Mouse (Mus musculus) left cerebral cortex, adult 2 months (tissue): Measurements from ENCODE around the gene Fhdc1. TPM values are rescaled to one million over a fixed set of nuclear protein-coding genes. Genes with fewer than 3 reads are reported as not detected.
A peak's percentile ranks its signal among the peaks of the same experiment; 100 is the strongest.

Source experiments
- DNase-seq, 2 experiments: peaks; one replicate each; pipeline ENCODE4 v3.0.0; 2021 to 2022; ENCODE audit warnings: low spot score in 2 of 2, mixed read lengths in 1 of 2; ENCODE audit errors: extremely low spot score in 1 of 2
- H3K27ac ChIP-seq: fragments of 200-600 bp; 2 replicates; pipeline ENCODE4 v1.8.1; 2022
- H3K4me3 ChIP-seq: fragments of 200-600 bp; 2 replicates; pipeline ENCODE4 v1.8.1; 2022
- CTCF ChIP-seq: fragments of 200-600 bp; IDR thresholded peaks from 2 replicates; pipeline ENCODE4 v1.8.1; 2022; ENCODE audit warnings: antibody characterized with exemption, mild to moderate bottlenecking, moderate library complexity
- intact Hi-C: fragments of 180-260 bp; cut with DNase I; formaldehyde crosslinking; loops from one replicate; pipeline ENCODE4 v1.15.1; 2025
- total RNA-seq, 2 experiments: library from RNA; stranded (reverse); gene quantifications; 2 replicates each; pipeline ENCODE4 v1.2.3; 2021

The Fhdc1 gene
- total RNA-seq, 2 experiments from 2014 or later, result 3.4 to 4.5 TPM

DNA sequence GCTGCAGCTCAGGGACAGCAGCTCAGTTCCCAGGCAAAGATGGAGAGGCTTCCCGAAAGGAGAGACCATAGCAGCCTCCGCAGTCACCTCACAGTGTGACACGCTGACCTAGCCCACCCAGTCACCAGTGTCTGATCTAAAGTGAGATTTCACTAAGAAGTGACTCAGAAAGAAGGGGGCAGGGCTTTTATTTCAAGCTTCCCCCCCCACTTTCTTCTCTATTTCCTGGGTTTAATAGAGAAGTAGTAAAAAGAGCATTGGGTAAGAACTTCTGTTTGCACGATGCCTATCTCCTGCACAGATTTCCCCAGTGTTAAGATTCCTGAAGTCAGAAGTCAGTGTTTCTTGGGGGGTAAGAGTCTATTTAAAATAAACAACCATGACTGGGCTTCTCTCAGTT is 37.3 kb downstream of the Fhdc1 start:
- Histone ChIP-seq H3K4me3 (no peak overlapping the region), H3K27ac (no peak overlapping the region)
- no peak for TF ChIP-seq CTCF
- intact Hi-C loops, result no loop called here
- DNase-seq, result no peak

GRCm38 (mm10) chr3:84439431-84440210 is 40.6 kb downstream of the Fhdc1 start:
- DNase-seq, result peak in 1 of 2 experiments; percentile 34
- Histone ChIP-seq H3K27ac (no peak overlapping the region), H3K4me3 (no peak overlapping the region)
- intact Hi-C loops, result no loop called here
- TF ChIP-seq CTCF, result no peak

DNA sequence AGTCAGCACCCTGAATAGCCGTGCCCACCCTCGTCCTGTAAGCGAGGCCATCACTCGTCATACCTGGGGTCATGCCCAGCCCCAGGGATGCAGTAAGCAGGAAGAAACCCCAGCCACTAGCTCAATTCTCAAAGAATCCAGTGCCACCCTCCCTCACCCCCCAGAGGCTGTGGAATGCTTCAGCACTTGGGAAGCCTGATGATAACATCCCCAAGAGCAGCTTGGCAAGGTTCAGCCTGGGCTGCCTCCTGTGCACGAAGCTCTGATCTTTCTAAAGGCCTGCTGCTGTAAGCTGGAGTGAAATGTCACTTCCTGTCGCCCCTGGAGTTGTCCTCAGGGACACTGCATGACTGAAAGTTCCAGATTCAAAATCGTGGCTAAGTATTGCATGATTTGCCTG is 41.4 kb downstream of the Fhdc1 start:
- no peak for DNase-seq
- intact Hi-C loops, result no loop called here
- no peak overlapping the region for H3K27ac ChIP-seq
- no peak overlapping the region for H3K4me3 ChIP-seq
- TF ChIP-seq CTCF, result no peak

- Histone ChIP-seq H3K4me3 (no peak overlapping the region), H3K27ac (no peak overlapping the region)
- peak; percentile 47 to 59 for DNase-seq
- intact Hi-C loops, result no loop called here
- TF ChIP-seq CTCF, result no peak
These were observed 42.1 kb downstream of the Fhdc1 start for GRCm38 (mm10) chr3:84438118-84438517.

- intact Hi-C loops, result no loop called here
- TF ChIP-seq CTCF, result no peak
- no peak overlapping the region for H3K27ac ChIP-seq
- H3K4me3 ChIP-seq, result no peak overlapping the region
- no peak for DNase-seq
These were observed 43.3 kb downstream of the Fhdc1 start for GRCm38 (mm10) chr3:84436947-84437346.

- no peak for DNase-seq
- no peak overlapping the region for H3K4me3 ChIP-seq
- H3K27ac ChIP-seq, result no peak overlapping the region
- no peak for TF ChIP-seq CTCF
- intact Hi-C loops, result no loop called here
These were observed 44.8 kb downstream of the Fhdc1 start for GRCm38 (mm10) chr3:84435288-84436043.

DNA sequence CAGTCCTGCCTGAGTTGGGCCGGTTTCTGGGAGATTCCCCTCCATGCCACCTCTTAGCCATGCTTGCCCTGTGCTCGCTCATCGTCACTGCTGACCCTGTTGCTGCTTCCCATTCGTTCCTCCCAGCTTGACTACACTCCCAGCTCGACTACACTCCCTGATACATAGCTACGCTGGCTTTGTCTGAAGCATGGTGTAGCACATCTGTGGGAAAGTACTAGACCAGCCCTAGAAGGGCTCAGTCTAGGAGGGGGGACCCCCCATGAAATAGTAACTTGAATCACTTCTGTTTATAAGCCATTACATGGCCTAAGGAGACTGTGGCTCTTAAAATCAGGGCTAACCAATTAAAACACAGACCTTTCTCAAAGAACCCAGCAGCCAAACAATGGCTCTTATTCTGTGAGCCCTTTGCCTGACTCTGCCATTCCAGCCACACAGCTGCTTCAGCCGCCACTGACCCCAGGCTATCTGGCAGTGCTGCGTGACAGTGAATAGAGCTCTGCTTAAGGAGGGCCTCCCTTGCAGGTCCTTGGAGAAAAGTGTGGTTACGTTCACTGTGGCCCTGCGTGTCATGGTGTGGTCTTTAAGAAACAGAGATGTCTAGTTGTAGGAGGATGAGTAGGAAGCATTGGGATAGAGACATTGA is 47.3 kb downstream of the Fhdc1 start:
- intact Hi-C loops, result no loop called here
- DNase-seq, result no peak
- TF ChIP-seq CTCF, result no peak
- Histone ChIP-seq H3K27ac (no peak overlapping the region), H3K4me3 (no peak overlapping the region)

DNA sequence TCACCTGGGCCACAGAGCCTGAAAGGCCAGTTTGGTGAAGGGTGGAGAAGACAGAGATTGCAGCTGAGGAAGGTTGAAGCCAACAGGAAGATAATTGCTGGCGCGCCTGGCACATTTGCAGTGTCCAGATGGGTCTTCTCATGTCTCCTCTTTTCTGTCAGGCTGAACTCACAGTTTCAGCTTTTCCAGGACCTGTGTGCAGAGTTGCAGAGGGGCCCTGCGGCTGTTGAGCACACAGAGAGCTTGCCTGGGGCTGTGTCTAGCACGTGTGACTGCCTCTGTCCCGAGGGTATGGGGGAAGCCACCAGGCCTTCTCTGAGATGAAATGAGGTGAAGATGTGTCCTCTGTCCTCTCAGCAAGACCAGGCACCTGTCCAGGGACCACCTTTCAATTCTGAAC is 49.0 kb downstream of the Fhdc1 start:
- H3K4me3 ChIP-seq, result no peak overlapping the region

DNA sequence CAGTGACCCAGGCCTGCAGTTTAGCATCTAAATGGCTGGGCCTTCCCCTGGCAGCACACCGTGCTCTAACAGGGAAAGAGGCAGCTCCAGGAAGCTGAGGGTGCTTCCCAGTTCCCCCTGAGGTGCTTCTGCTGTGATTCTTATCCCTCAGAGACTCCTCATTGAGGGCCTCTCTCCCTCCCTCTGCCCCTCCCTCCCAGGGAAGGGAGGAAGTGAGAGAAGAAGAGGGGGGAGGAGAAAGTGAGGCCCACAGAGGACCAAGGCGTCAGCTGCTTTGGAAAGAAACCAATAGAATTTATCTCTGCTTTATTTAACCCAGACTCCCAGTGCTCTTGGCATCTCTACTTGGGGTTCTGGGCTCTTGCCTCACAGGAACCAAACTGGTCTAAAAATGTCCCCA is 50.1 kb downstream of the Fhdc1 start:
- DNase-seq, result no peak
- no peak overlapping the region for H3K27ac ChIP-seq
- no peak for TF ChIP-seq CTCF
- no peak overlapping the region for H3K4me3 ChIP-seq
- intact Hi-C loops, result no loop called here

More for the DNA sequence above, 49.0 kb downstream of the Fhdc1 start:
- intact Hi-C loops, result no loop called here
- TF ChIP-seq CTCF, result no peak
- DNase-seq, result no peak
- no peak overlapping the region for H3K27ac ChIP-seq

GRCm38 (mm10) chr3:84428994-84429725 is 51.1 kb downstream of the Fhdc1 start:
- no peak overlapping the region for H3K4me3 ChIP-seq

GRCm38 (mm10) chr3:84427779-84428178 is 52.5 kb downstream of the Fhdc1 start:
- DNase-seq, result no peak
- intact Hi-C loops, result no loop called here
- Histone ChIP-seq H3K27ac (no peak overlapping the region), H3K4me3 (no peak overlapping the region)
- no peak for TF ChIP-seq CTCF

More at GRCm38 (mm10) chr3:84428994-84429725, 51.1 kb downstream of the Fhdc1 start:
- TF ChIP-seq CTCF, result no peak
- peak in 1 of 2 experiments; percentile 24 for DNase-seq
- intact Hi-C loops, result no loop called here
- H3K27ac ChIP-seq, result no peak overlapping the region

- TF ChIP-seq CTCF, result no peak
- Histone ChIP-seq H3K4me3 (no peak overlapping the region), H3K27ac (no peak overlapping the region)
- intact Hi-C loops, result no loop called here
- DNase-seq, result no peak
These were observed 57.9 kb downstream of the Fhdc1 start for GRCm38 (mm10) chr3:84422340-84422739.
